Mouse (Mus musculus): ENCODE data around the gene Ssxb9.
"Not testable (repeated sequence)": the region's sequence is repeated elsewhere in the genome, so short reads cannot be mapped to it uniquely, and the experiment has no call there.

Gene Ssxb9

DNA sequence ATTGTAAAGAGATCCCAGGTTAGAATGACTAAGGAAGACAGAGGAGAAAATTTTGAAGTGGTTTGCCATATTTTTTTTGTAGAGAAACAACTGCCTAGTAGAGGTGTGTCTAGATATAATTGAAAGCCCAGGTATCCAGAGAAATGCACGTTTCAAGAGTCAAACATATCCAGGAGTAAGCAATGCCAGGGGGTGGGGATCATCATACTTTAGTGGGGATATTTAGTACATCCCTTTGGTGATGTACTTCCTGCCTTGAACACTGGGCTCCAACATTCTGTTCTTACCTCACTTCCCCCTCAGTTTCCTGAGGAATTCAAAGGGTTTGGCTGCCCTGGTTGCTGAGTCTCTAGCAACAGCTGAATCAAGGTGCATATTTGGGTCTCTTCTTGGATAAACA, at the start of gene Ssxb9:
Gene Ssxb9, plus strand, starts transcription at position 301 of the 400 bp plus-strand sequence.
- DNase-seq = not testable (repeated sequence)

DNA sequence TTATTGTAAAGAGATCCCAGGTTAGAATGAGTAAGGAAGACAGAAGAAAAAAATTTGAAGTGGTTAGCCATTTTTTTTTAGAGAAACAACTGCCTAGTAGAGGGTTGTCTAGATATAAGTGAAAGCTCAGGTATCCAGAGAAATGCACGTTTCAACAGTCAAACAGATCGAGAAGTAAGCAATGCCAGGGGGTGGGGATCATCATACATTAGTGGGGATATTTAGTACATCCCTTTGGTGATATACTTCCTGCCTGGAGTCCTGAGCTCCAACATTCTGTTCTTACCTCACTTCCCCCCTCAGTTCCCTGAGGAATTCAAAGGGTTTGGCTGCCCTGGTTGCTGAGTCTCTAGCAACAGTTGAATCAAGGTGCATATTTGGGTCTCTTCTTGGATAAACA, 39.7 kb upstream of the Ssxb9 start, which contains the start of gene Ssxb10:
Gene Ssxb10, plus strand, starts transcription at position 301 of the 400 bp plus-strand sequence.
- no peak for DNase-seq

DNA sequence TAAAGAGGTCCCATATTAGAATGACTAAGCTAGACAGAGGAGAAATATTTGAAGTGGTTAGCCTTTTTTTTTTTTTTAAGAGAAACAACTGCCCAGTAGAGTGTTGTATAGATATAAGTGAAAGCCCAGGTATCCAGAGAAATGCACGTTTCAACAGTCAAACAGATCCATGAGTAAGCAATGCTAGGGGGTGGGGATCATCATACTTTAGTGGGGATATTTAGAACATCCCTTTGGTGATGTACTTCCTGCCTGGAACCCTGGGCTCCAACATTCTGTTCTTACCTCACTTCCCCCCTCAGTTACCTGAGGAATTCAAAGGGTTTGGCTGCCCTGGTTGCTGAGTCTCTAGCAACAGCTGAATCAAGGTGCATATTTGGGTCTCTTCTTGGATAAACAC, 46.2 kb downstream of the Ssxb9 start, which contains the start of gene Ssxb1:
Gene Ssxb1, plus strand, starts transcription at position 301 of the 400 bp plus-strand sequence.
- DNase-seq = not testable (repeated sequence)

All from kidney, postnatal 10 days (tissue).